Mouse (Mus musculus) cerebellum, adult (tissue): ENCODE data around the gene Arhgap29.

Source experiments
- ATAC-seq: cut with Nextera tagmentation; 2 replicates; pipeline ENCODE4 v1.9.2; 2017; ENCODE audit warnings: mild to moderate bottlenecking, moderate library complexity, mixed read lengths; ENCODE audit not compliant: insufficient number of reproducible peaks, low FRiP score, low TSS enrichment

Gene Arhgap29

GRCm38 (mm10) chr3:121940094-121940889, 12.0 kb upstream of the Arhgap29 start:
- ATAC-seq: no peak

GRCm38 (mm10) chr3:121941204-121941745, 11.1 kb upstream of the Arhgap29 start:
- no peak for ATAC-seq

- no peak for ATAC-seq
Measured at GRCm38 (mm10) chr3:121945957-121946356, 6.4 kb upstream of the Arhgap29 start.

GRCm38 (mm10) chr3:121946765-121947164, 5.6 kb upstream of the Arhgap29 start:
- ATAC-seq: no peak

- no peak for ATAC-seq
Measured at GRCm38 (mm10) chr3:121950139-121950538, 2.2 kb upstream of the Arhgap29 start.

- ATAC-seq: no peak
Measured at GRCm38 (mm10) chr3:121951116-121951515, 1.2 kb upstream of the Arhgap29 start.

GRCm38 (mm10) chr3:121953049-121953432, 700 bp downstream of the Arhgap29 start:
- peak; percentile 45; the same call in 1 of the 2 replicates for ATAC-seq

GRCm38 (mm10) chr3:121953433-121954161, 1.3 kb downstream of the Arhgap29 start:
- 0 out of 2 replicates have a peak, but pooled peaks have one; percentile 14 for ATAC-seq

GRCm38 (mm10) chr3:121954421-121954820, 2.1 kb downstream of the Arhgap29 start:
- ATAC-seq: no peak

- ATAC-seq: no peak
Measured at GRCm38 (mm10) chr3:121955527-121955926, 3.2 kb downstream of the Arhgap29 start.

- no peak for ATAC-seq
Measured at GRCm38 (mm10) chr3:121956789-121957188, 4.4 kb downstream of the Arhgap29 start.

GRCm38 (mm10) chr3:121957606-121958344, 5.4 kb downstream of the Arhgap29 start:
- no peak for ATAC-seq

- no peak for ATAC-seq
Measured at GRCm38 (mm10) chr3:121964173-121964572, 11.8 kb downstream of the Arhgap29 start.

- peak; percentile 90 for ATAC-seq
Measured at GRCm38 (mm10) chr3:121967681-121968476, 15.5 kb downstream of the Arhgap29 start.

- no peak for ATAC-seq
Measured at GRCm38 (mm10) chr3:121968621-121969020, 16.3 kb downstream of the Arhgap29 start.

GRCm38 (mm10) chr3:121969451-121969850, 17.1 kb downstream of the Arhgap29 start:
- no peak for ATAC-seq

GRCm38 (mm10) chr3:121973761-121974160, 21.4 kb downstream of the Arhgap29 start:
- no peak for ATAC-seq

GRCm38 (mm10) chr3:121975381-121975780, 23.0 kb downstream of the Arhgap29 start:
- no peak for ATAC-seq

GRCm38 (mm10) chr3:121981306-121981705, 29.0 kb downstream of the Arhgap29 start:
- ATAC-seq: no peak

- no peak for ATAC-seq
Measured at GRCm38 (mm10) chr3:121982450-121982849, 30.1 kb downstream of the Arhgap29 start.
